Mouse (Mus musculus) embryonic fibroblast, embryonic 13.5 days (primary cell): Measurements from ENCODE around the gene Uqcc3. TPM values are rescaled to one million over a fixed set of nuclear protein-coding genes. Genes with fewer than 3 reads are reported as not detected.
"Not testable (repeated sequence)": the region's sequence is repeated elsewhere in the genome, so short reads cannot be mapped to it uniquely, and the experiment has no call there.

Experiments used
- H3K27ac ChIP-seq: 2 replicates; pipeline ENCODE4 v1.5.1; 2012; ENCODE audit warnings: low read length, control low read depth, inconsistent platforms; ENCODE audit not compliant: insufficient read depth
- H3K4me1 ChIP-seq: 2 replicates; pipeline ENCODE4 v1.6.1; 2011; ENCODE audit warnings: low read length; ENCODE audit not compliant: control insufficient read depth, insufficient read depth
- H3K4me3 ChIP-seq: 2 replicates; pipeline ENCODE4 v1.5.1; 2011; ENCODE audit warnings: mild to moderate bottlenecking, control low read depth, low read length; ENCODE audit not compliant: insufficient read depth
- CTCF ChIP-seq: IDR thresholded peaks from 2 replicates; pipeline ENCODE4 v1.5.1; 2011; ENCODE audit warnings: mild to moderate bottlenecking, control low read depth, low read length, moderate library complexity, borderline replicate concordance; ENCODE audit not compliant: insufficient read depth
- POLR2A ChIP-seq: IDR thresholded peaks from 2 replicates; pipeline ENCODE4 v1.6.1; 2011; ENCODE audit warnings: low read depth, mild to moderate bottlenecking, control low read depth, low read length, moderate library complexity
- polyA plus RNA-seq: library from polyadenylated mRNA; stranded (reverse); fragments of >200 nt; gene quantifications from 2 replicates; pipeline ENCODE4 v1.2.4, GENCODE M21; 2011; ENCODE audit warnings: low read depth; ENCODE audit not compliant: missing spikeins, insufficient read length

Uqcc3 gene
- polyA plus RNA-seq, 1 experiment = 22.3 TPM

DNA sequence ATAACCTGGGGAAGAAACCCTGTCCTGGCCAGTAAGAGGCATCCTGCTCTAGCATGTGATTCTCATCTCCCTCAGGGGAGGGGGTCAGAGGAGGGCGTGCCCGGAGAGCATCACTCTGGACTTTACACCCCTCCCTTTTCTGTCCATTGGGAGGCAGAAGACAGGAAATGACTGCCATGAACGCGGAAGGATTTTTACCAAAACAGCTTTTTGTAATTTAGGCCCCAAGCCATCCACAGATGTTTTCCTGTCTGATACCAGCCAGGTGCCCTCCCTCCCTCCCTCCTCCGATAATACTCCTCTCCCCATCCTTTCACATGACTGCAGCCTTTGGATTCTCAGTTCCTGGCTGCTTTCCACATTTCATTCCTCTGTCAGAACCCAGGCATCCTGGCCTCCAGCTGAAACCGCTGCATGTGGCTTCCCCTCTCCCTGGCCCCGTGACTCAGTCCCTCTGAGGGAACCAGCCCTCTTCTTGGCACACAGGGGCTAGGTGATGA lies 30.3 kb downstream of the Uqcc3 start, which contains the start of gene Lrrn4cl:
Lrrn4cl (plus strand) TSS at position 367 of the 500 bp plus-strand sequence.
- no peak within 1 kb of the TSS for H3K4me3 ChIP-seq
- peak within 1 kb of the TSS; percentile 64 for H3K27ac ChIP-seq
- H3K4me1 ChIP-seq = 0 out of 2 replicates have a peak, but pooled peaks cover 2% of the 10 kb centered on the region
- TF ChIP-seq POLR2A (peak; percentile 3; the same call in 1 of the 2 replicates), CTCF (no peak)

DNA sequence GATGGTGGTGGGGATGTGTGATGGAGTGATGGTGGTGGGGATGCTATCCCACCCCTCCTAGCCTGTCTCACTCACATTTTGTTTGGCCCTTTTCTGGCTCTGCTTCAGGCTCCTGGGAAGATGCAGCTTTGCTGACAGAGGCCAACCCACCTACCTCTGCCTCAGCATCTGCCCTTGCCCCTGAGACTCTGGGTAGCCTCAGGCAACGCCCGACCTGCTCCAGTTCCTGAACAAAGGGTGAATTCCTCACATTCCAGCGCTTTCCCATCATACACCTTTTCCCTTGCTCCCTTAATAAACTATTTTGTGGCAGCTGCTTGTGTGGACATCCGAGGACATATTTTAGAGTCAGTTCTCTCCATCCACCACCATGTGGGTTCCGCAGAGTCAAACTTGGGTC lies 32.4 kb downstream of the Uqcc3 start:
- H3K27ac ChIP-seq = no peak overlapping the region
- no peak for TF ChIP-seq CTCF
- TF ChIP-seq POLR2A = no peak

DNA sequence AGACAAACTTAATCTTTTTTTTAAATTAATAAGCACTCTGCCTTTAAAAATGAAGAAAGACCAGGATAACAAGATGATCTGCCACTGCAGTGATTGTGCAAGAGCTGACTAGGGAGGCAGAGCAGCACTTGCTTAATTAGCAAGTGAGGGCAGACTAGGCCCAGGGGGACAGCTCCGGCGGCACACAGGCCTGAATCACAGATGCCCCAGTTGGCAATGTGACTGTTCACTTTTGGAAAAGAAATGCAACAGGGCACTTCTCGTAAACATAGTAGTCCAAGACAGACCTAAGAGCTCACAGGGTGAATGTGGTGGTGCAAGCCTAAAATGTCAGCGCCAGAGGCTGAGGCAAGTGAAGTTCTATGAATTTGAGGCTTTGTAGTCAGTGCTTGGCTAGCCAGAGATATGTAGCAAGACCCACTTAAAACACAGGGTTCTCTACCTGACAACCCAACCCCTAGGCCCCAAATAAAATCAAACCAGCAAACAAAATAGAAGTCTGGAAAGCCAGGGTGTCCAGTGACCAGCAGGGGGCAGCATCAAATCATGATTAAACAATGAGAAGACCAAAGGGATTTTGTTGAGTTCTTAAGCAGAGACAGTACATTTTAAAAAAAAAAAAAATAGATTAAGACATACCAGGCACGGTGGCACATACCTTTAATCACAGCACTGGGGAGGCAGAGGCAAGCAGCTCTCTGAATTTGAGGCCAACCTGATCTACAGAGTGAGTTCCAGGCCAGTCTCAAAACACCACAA lies 36.2 kb downstream of the Uqcc3 start:
- TF ChIP-seq POLR2A (no peak), CTCF (0 out of 2 replicates have a peak, but pooled peaks have one; percentile 6)
- Histone ChIP-seq H3K27ac (no peak overlapping the region), H3K4me1 (no peaks in the 10 kb centered on the region)

More for the DNA sequence above, 32.4 kb downstream of the Uqcc3 start:
- Histone ChIP-seq H3K4me3 (no peak overlapping the region), H3K4me1 (0 out of 2 replicates have a peak, but pooled peaks cover 2% of the 10 kb centered on the region)

DNA sequence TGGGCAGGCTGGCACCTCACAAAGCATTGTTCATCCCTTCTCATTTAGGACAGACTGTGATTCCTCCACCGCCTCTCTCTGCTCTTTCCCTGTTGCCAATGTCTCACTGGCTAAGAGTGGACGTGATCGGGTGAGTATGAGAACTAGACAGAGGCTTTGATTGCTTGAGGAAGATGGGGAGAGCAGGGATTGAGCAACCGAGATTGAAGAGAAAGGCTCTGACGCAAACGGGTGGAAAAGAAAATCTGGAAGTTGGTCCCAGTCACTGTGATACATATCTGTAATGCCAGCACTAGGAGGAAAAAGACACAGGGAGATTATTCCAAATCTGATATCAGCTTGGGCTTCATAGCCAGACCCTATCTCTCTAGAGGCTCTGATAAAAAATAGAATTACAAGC lies 37.8 kb downstream of the Uqcc3 start:
- TF ChIP-seq POLR2A (no peak), CTCF (no peak)
- H3K4me1 ChIP-seq = no peaks in the 10 kb centered on the region
- no peak overlapping the region for H3K4me3 ChIP-seq
- H3K27ac ChIP-seq = no peak overlapping the region

More for the DNA sequence above, 36.2 kb downstream of the Uqcc3 start:
- H3K4me3 ChIP-seq = no peak overlapping the region

DNA sequence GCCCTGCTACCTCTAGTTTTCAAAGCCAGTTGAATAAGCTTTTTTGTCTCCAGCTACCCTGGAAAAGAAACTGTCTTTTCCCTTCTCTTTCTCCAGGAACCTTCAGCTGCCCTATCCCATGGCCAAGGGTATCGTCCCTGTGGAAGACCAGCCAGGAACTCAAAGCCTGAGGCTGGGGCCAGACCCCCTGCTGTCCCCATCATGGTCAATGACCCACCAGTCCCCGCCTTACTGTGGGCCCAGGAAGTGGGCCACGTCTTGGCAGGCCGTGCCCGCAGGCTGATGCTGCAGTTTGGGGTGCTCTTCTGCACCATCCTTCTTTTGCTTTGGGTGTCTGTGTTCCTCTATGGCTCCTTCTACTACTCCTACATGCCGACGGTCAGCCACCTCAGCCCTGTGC lies 39.7 kb downstream of the Uqcc3 start:
- TF ChIP-seq POLR2A (no peak), CTCF (no peak)
- no peak overlapping the region for H3K27ac ChIP-seq
- peak overlapping the region; percentile 30; the same call in 1 of the 2 replicates for H3K4me3 ChIP-seq
- no peaks in the 10 kb centered on the region for H3K4me1 ChIP-seq

DNA sequence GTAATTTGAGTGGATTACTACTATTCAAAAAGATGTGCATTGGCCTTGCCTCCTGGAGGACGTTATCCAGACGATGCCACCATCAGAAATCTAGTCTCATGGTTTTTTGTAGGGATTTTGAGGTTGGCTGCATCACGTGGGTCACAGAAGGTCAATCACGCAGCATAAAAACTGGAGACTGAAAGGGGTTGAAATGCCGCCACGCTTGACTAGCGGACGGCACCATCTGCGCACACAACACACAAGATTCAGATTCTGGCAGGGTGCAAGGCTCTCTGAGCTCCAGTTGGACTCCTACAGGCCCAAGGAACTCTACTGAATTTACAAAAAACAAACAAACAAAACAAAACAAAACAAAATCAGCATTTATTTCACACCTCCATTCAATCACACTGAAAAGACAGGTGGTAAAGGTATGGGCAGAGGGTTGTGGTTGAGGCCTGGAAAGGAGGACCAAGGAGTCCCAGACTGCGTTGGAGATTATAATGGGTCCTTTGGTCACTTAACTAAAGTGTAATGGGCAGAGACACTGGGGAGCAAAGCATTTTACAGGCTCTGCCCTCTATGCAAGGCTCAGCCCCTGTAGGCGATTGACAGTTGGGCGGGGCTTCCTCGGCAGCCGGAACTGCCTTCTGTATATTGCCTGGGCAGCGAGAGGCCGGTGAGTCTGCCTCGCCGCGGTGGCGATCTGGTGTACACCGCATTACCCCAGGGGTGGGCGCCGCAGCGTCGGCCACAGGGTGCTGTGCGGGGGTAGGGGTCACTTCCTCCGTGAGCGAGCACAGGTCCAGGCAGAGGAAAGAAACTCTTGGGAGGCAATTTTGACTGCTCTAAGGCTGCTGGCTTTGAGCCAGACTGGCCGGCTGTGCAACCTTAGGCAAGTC lies 40.6 kb downstream of the Uqcc3 start:
- H3K4me3 ChIP-seq = peak overlapping the region; percentile 30

DNA sequence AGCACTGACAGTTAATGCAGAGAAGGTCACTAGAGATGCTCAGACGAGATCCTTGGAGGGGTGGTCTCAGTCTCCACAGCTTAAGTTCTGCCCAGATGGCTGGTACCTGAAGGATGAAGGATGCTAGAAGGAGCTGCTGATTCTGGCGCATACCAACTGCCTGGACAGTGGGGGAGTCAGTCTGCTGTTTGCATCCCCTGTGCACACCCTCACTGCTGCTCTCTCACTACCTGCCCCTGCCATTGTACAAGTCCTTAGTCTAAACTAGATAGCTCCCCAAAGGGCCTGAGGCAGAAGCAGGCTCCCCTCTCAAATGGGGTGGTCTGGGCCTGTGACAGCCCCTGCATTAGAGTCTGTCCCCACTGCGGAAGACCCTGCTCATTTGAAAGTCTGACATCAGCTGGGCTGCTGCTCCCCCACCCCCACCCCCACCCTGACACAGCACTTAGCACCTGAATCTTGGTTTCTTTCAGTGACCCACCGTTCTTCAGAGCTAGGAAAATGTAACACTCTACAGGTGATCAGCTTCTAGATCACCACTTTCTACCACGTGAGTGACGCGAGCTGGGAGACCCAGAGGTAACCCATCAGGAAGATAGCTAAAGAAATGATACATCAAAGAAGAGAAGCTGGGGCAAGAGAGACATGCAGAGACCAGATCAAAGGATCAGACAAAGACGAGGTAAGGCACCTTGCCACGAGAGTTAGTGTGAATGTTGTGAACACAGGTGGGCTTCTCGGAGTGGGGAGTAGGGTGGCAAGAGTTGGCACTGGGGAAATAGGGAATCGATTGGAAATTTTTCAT lies 41.4 kb downstream of the Uqcc3 start, which contains the start of gene Gng3:
Gng3 (minus strand) TSS at position 92 of the 805 bp plus-strand sequence.
- Histone ChIP-seq H3K27ac (no peak within 1 kb of the TSS), H3K4me1 (no peaks in the 10 kb centered on the region), H3K4me3 (no peak within 1 kb of the TSS)
- TF ChIP-seq CTCF = no peak
- TF ChIP-seq POLR2A = no peak

More for the DNA sequence above, 40.6 kb downstream of the Uqcc3 start:
- TF ChIP-seq CTCF (no peak), POLR2A (peak; percentile 85)
- no peaks in the 10 kb centered on the region for H3K4me1 ChIP-seq
- no peak overlapping the region for H3K27ac ChIP-seq

DNA sequence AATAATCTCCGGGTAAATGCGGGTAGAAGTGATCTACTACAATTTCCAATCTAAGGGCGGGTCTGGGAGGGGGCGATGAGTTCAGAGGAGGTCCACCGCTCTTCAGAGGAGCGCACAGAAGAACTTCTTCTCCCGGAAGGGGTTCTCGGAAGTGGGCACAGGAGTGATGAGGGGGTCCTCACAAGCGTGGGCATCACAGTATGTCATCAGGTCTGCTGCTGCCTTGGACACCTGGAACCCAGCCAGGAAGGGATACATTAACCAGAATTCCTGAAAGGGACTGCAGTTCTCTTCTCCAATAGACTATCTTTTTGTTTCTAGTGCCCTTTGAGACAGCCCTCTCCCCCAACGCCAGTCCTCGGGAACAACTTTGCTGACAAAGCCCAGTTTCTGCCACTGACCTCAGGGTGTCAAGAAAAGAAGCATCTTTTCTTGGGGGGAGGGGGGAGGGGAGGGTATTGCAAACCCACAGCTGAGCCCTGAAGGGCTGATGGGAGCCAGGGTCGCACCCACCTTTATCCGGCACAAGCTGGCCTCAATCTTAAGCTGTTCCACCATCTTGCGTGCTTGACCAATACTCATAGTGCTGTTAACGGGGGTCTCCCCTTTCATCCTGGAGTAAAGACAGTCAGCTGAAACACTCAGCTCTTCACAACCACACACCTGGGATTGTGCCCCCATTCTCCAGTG lies 42.5 kb downstream of the Uqcc3 start:
- Histone ChIP-seq H3K4me3 (peak overlapping the region; percentile 30; the same call in 1 of the 2 replicates), H3K4me1 (no peaks in the 10 kb centered on the region), H3K27ac (peak overlapping the region; percentile 52; the same call in 1 of the 2 replicates)
- no peak for TF ChIP-seq POLR2A
- TF ChIP-seq CTCF = no peak

DNA sequence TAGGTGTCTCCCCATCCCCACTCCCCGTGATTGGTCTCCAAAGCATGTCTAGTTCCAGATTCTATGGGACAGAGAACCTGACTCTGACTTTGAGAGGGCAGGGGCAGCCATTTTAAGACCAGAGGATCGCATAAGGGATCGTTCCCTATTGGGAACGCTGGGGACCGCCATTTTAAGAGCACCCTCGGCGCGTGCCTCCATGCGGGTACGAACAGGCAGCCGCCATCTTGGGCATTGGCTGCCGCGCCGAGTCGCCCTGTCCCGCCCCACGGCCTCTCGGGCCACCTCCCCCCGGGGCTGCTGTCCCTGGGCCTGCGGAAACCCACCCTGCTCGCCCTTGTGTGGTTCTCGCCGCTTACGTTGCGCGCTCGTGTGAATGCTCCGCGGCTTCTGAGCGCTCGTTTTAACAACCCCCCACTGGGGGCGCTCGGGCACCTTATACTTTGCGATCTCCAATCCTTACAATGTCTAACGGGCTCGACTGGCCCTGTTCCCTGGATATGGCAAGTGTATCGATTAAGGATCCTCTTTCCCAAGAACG lies 43.4 kb downstream of the Uqcc3 start, which contains the start of gene Bscl2:
Bscl2 (plus strand) TSS at position 217 of the 541 bp plus-strand sequence.
- Histone ChIP-seq H3K4me3 (peak within 1 kb of the TSS; percentile 30), H3K4me1 (no peaks in the 10 kb centered on the region), H3K27ac (peak within 1 kb of the TSS; percentile 52)
- TF ChIP-seq CTCF (no peak), POLR2A (peak; percentile 57)

DNA sequence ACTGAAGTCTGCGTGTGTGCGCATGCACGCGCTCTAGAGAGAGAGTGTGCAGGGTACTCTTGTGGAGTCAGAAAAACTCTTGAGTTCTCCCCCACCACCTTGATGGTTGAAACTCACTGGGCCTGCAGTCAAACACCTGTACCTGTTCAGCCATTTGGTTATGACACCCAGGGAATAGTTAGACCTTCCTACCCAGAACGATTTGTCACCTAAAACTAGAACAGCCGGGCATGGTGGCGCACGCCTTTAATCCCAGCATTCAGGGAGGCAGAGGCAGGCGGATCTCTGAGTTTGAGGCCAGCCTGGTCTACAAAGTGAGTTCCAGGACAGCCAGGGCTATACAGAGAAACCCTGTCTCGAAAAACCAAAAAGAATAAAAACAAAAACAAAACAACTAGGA lies 44.4 kb downstream of the Uqcc3 start:
- not testable (repeated sequence) for H3K4me1 ChIP-seq, H3K4me3 ChIP-seq, H3K27ac ChIP-seq
